Mouse (Mus musculus) ovary, postnatal 10 days (tissue): ENCODE data around the gene Ndufb7.
"Not testable (repeated sequence)": the region's sequence is repeated elsewhere in the genome, so short reads cannot be mapped to it uniquely, and the experiment has no call there.

ENCODE experiments used
- DNase-seq: peaks from one replicate; pipeline ENCODE4 v3.0.0; 2022; ENCODE audit warnings: low spot score

Ndufb7 gene

DNA sequence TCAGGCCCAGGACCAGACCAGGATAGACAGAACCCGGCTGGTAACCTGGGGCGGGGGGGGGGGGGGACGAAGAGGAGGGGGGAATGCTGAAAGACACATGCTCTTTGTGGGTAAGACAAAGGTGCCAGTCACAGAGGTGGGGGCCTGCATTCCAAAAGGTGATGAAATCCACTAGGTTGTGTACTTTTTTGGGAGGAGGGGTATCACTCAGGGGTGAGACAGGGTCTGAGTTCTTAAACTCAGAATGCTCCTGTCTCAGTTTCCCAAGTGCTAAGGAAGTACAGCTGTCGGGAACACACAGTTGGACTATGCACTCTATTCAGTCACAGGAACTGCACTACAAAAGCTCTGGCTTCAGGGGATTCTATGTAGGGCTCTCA, 10.0 kb downstream of the Ndufb7 start:
- DNase-seq, result no peak

DNA sequence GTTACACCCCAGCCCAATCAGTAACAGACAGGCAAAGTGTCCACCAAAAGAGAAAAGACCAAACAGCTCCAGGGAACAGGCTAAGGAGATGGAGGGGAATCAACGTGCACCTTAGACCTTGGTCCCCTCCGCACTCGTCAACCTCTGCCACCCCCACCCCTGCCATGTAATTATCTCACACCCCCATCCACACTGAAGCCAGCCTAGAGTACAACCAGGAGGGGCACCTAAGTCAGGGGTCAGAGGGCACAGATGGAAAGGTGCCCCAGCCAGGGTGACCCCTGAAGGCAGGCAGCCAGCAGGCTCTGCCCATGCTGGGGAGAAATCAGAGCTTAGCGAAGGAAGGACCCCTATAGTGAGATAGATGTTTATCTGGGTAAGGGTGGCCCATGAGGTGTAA, 10.4 kb downstream of the Ndufb7 start:
- no peak for DNase-seq

GRCm38 (mm10) chr8:83577384-83577791, 10.9 kb downstream of the Ndufb7 start:
- DNase-seq, result no peak

GRCm38 (mm10) chr8:83578131-83579055, 11.9 kb downstream of the Ndufb7 start:
- no peak for DNase-seq

GRCm38 (mm10) chr8:83579676-83580075, 13.2 kb downstream of the Ndufb7 start:
- DNase-seq, result no peak

- DNase-seq, result no peak
Measured at GRCm38 (mm10) chr8:83580826-83581225, 14.4 kb downstream of the Ndufb7 start.

- DNase-seq, result no peak
Measured at GRCm38 (mm10) chr8:83582226-83582625, 15.8 kb downstream of the Ndufb7 start.

GRCm38 (mm10) chr8:83583236-83583635, 16.8 kb downstream of the Ndufb7 start:
- no peak for DNase-seq

- DNase-seq, result no peak
Measured at GRCm38 (mm10) chr8:83584771-83585170, 18.3 kb downstream of the Ndufb7 start.

DNA sequence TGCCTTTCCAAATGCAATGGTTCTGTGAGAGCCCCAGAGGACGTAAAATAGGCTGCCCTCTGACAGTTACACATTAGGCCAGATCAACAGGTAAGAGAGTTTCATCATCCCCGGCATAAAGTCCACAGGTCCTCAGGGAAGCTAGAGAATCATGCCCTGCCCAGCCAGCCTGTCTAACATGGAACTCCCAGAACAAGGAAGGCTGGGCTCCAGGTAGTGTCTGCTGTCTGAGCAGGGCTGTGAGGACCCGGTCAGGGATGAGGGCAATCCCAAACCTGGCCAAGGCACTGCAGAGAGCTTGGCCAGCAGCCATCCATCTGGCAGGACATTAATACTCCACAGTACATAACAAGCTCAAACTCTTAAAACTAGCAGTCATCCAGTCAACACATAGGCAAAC, 18.9 kb downstream of the Ndufb7 start:
- no peak for DNase-seq

DNA sequence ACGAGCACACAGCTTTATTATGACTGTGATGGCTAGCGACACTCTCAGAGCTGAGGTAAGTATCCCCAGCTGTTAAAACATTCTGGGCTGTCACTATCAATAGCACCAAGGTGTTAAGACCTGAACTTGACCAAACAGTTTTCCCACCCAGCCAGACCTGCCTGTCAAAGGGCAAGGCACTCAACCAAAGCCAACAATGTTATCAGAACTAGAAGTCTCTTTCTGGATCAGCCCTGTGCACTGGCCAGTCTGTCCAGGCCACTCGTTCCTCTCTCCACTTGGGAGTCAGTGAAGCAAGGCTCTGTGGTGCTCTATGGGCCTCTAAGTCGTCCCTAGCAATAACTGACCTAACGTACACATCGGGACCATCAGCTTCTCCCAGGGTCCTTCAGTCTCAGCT, 21.2 kb downstream of the Ndufb7 start:
- DNase-seq, result no peak

DNA sequence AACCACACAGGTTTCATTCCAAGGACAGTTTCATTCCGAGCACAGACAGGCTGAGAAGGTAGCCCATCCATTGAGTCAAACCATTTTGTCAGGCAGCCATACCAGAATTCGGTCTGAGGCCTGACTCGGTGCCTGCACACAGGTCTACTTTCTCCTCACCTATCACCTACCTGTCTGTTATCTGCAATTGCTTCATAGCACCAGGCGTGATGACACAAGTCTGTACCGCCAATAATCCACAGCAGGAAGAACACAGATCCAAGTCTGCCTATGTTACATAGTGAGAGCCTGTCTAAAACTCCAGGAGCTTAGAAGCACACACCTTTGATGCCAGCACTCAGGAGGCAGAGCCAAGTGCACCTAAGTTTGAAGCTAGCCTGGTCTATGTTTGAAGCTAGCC, 22.4 kb downstream of the Ndufb7 start:
- no peak for DNase-seq

DNA sequence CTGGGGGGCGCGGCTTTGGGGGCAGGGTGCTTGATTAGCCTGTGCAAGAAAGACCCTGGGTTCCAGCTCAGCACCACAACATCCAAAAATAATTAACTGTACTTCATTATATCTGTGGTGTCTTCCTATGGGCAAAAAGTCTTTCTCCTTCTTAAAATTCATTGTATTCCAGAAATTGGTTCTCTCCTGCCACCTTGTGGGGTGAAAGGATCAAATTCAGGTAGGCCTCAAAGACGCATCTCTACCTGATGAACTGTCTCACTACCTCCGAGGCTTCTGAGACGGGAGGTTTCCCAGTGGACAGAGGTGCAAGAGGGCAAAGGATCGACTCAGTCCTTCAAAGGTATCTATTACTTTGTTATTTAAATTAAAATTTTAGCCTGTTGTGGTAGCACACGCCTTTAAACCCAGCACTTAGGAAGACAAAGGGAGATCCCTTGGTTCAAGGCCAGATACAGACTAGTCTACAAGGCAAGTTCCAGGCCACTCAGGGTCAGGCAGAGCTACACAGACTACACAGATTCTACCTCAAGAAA, 24.1 kb downstream of the Ndufb7 start:
- no peak for DNase-seq

DNA sequence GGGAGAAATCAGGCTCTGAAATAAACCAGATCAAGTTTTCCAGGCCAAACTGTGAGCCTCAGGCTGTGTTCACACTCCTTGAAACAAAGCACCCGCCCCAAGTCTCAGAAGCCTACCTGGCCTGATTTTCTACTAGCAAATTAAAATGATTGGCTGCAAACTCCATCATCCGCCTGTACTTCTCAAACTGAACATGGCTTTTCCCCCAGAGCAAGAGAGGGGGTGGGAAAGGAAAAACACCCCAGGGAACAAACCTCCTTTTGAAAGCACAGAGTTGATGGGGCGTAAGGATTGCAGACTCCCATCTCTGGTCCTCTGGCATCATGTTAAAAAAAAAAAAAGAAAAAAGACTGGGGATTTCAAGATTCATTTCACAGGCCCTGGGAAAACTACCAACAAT, 26.2 kb downstream of the Ndufb7 start:
- no peak for DNase-seq

DNA sequence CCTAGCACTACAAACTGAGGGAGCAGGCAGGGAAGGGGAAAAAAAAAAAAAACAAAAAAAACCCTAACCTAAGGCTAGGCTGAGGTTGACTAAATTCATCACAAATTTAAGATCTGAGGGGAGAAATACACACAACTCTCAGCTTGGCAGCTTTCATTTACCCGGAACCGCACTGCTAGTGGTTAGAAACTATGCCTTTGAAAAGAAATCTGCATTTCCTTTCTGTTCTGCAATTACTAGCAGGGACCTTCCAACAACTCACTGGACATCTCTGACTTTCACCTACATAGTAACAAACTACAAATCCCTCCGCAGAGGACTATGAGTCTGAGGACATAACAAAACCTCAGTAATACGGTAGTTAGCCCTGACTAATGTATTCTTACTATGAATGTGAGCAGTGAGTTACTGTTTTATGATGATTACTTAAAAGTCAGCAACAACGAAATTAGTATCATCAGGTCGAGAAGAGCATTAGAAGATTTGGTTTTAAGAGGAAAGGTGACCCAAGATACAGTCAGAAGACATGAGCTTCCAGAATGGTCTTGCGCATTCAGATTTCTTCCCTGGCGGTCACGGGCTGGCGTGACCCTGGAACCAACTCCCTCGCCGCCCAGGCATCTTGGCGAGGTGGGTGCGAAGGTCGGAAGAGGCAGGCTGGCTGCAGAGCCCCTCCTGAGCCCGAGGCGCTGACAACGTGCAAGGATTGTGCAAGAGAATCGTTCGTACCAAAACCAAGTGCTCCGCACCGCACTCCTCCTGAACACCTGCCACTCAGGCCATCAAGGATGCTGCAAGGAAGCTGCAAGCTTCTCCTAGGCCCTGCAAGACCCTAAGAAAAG, 27.1 kb downstream of the Ndufb7 start:
- no peak for DNase-seq

GRCm38 (mm10) chr8:83594167-83595049, 27.9 kb downstream of the Ndufb7 start:
- peak; percentile 88 for DNase-seq

DNA sequence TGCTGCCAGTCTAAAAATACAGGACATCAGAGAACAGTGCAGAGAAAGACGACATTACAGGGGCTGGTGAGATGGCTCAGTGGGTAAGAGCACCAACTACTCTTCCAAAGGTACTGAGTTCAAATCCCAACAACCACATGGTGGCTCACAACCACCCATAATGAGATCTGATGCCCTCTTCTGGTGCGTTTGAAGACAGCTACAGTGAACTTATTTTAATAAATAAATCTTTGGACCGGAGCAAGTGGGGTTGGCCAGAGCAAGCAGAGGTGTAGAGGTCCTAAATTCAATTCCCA, 28.5 kb downstream of the Ndufb7 start:
- DNase-seq, result not testable (repeated sequence)

DNA sequence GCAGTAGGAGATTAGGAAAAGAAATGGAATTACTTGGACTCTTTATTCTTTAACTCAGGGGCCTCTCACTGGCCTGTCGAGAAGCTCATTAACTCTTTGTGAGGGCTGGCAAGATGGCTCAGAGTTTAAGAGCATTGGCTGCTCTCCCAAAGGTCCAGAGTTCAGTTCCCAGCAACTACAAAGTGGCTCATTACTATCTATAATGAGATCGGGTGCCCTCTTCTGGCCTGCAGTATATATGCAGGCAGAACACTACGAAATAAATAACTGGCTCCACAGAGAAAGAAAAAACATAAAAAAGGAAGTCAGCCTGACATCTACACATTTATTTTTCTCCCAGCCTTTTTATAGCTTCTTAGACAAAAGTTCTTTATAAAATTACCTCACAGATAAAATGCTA, 29.9 kb downstream of the Ndufb7 start:
- DNase-seq, result no peak

GRCm38 (mm10) chr8:83598146-83598545, 31.7 kb downstream of the Ndufb7 start:
- no peak for DNase-seq

- DNase-seq, result no peak
Measured at GRCm38 (mm10) chr8:83599814-83600213, 33.3 kb downstream of the Ndufb7 start.

DNA sequence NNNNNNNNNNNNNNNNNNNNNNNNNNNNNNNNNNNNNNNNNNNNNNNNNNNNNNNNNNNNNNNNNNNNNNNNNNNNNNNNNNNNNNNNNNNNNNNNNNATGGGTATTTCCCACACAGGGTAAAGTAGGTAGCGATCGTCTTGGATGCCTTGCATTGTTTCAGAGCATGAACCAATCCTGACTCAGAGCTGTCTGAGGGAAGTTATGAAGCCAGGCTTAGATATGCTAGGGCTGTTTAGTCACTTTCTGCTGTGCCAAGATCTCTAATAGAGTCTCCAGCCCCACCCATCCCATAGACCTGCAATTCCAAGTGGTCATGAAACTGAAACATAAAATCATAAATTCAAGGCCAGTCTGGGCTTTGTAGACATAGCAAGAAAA, 36.2 kb downstream of the Ndufb7 start:
- DNase-seq, result no peak
